Mouse (Mus musculus): Measurements from ENCODE around the gene Imp3. TPM values are rescaled to one million over a fixed set of nuclear protein-coding genes. Genes with fewer than 3 reads are reported as not detected.
"Not testable (repeated sequence)": the region's sequence is repeated elsewhere in the genome, so short reads cannot be mapped to it uniquely, and the experiment has no call there.

The Imp3 gene
- polyA plus RNA-seq, 1 experiment from 2014 or later = 65.1 TPM

DNA sequence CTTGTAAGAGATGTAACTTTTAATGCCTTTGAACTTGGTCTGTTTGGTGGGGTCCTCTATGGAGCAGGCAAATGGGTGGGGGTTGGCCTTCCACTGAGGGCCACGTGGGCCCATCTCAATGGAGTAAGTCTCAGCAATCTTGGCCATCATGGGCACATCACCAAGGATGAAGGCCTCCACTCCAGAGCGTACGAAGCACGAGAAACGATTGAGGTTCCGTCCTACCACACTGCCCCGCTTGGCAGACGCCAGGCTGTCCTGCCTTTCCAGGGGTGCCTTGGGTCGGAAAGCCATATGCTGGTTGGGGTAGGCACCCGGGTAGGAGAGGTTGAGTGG lies 11.3 kb upstream of the Imp3 start:
- Histone ChIP-seq H3K9me3 (no peaks in the 10 kb centered on the region), H3K4me1 (peaks cover 57% of the 10 kb centered on the region), H3K36me3 (peaks cover 26% of the 10 kb centered on the region), H3K27me3 (ENCODE audit: insufficient read depth, poor library complexity, severe bottlenecking) (no peaks in the 10 kb centered on the region), H3K27ac (no peak overlapping the region), H3K4me3 (peak overlapping the region; percentile 79)
- DNase-seq (ENCODE audit: low spot score) = no peak
- 87% methylated on average over 10 of the region's 10 CpGs for WGBS

DNA sequence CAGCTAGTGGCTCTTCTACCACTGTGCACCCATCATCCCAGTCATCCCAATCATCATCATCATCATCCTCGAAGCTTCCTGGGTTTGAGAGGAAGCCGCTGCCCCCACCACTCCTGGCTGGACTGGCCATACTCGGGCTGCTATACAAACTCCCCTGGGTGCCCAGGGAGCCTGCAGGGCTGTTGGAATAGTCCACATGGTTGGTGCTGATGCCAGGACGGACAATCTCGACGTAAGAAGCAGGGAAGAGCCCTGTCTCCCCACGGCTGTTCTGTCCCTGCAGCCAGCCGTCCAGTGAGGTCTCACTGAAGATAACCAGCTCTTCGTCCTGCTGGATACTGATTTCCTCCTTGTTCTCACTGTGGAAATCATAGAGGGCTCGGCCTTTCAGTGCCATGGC lies 10.9 kb upstream of the Imp3 start:
- whole genome bisulfite sequencing = 67% methylated on average over 10 of the region's 10 CpGs
- Histone ChIP-seq H3K27me3 (ENCODE audit: insufficient read depth, poor library complexity, severe bottlenecking) (no peaks in the 10 kb centered on the region), H3K27ac (peak overlapping the region; percentile 94), H3K4me1 (peaks cover 57% of the 10 kb centered on the region), H3K36me3 (peaks cover 22% of the 10 kb centered on the region), H3K4me3 (peak overlapping the region; percentile 79), H3K9me3 (no peaks in the 10 kb centered on the region)
- DNase-seq (ENCODE audit: low spot score) = no peak

DNA sequence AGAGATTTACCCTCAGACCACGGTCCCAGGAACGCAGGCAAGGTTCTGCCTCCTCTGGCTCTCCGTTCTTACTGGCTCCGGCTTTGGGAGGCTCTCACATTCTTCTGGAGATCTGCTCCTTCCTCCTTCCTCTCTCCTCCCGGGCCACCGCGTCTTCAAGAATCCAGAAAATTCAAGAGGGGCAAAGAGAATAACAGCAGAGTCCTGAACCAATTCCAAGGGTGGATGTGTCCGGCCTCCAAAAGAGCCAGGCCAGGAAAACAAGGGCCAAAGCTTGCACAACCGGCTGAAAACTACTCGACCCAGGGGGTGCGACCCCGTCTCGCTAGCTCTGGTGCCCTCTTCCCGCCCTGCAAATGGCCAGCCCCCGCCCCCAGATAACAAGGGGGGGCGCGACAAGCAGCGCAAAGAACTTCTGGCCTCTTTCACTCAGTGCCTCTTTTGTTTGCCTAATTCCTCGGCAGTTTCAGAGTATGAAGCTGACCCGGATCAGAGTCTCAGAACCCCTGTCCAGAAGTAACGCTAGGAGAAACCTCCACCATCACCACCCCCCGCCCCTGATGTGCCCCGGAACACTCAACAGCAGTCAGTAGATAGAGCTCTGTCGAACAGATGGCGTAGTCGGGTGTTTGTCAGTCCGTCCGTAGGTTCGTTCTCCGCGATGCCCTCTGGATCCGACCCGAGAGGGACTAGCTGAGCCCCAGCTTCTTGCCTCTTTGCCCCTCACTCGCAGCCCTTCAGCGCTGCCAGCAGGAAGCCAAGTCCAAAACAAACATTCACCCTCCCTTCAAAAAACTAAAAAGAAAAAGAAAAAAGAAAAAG lies 9.9 kb upstream of the Imp3 start:
- WGBS = 0% methylated on average over 35 of the region's 35 CpGs
- Histone ChIP-seq H3K4me1 (peaks cover 57% of the 10 kb centered on the region), H3K9me3 (no peaks in the 10 kb centered on the region), H3K27ac (peak overlapping the region; percentile 94), H3K4me3 (peak overlapping the region; percentile 79), H3K36me3 (peaks cover 12% of the 10 kb centered on the region), H3K27me3 (ENCODE audit: insufficient read depth, poor library complexity, severe bottlenecking) (no peaks in the 10 kb centered on the region)
- no peak for DNase-seq (ENCODE audit: low spot score)

DNA sequence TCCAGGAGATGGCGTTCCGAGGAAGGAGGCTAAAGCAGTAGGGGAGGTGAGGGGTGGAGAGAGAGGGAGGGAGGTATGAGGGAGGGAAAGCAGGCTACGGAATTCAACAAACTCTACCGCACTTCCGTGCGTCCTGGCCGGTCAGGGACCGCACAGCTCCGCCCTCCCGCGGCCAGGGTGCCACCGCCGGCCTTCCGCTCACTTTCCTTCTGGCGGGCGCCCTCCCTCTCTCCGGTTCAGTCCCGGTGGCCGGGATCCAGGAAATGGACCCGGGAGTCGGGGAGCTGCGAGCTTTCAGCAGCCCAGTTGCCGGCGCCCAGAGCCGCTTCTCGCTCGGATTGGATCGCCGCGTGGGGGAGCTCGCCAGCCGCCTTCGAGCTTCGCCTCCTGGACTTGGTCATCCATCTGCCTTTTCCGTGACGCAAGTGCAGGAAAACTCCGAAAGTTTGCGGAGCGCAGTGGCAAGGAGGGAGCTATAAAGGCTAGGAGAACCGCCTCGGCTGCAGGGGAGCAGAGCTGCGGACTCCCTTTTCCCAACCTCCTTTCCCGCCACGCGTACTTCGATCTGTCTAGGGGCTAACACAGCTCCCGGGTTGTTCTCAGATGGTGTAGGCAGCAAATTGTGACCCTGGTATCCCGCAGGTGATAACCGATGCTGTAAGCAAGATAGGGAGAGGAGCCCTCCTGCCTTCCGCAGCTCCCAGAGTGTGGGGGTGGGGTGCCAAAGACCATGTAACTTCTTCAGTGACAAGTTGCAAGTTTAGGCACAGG lies 9.0 kb upstream of the Imp3 start, which contains the start of gene Snx33:
Gene Snx33, minus strand, starts transcription at position 331 of the 771 bp plus-strand sequence.
- H3K4me1 ChIP-seq = peaks cover 51% of the 10 kb centered on the region
- peak; percentile 96 for DNase-seq (ENCODE audit: low spot score)
- H3K27ac ChIP-seq = peak within 1 kb of the TSS; percentile 94
- no peaks in the 10 kb centered on the region for H3K27me3 ChIP-seq (ENCODE audit: insufficient read depth, poor library complexity, severe bottlenecking)
- H3K9me3 ChIP-seq = no peaks in the 10 kb centered on the region
- peaks cover 7% of the 10 kb centered on the region; the same call in 1 of the 2 replicates for H3K36me3 ChIP-seq
- peak within 1 kb of the TSS; percentile 79 for H3K4me3 ChIP-seq
- under 1% methylated on average over 50 of the region's 50 CpGs for WGBS

DNA sequence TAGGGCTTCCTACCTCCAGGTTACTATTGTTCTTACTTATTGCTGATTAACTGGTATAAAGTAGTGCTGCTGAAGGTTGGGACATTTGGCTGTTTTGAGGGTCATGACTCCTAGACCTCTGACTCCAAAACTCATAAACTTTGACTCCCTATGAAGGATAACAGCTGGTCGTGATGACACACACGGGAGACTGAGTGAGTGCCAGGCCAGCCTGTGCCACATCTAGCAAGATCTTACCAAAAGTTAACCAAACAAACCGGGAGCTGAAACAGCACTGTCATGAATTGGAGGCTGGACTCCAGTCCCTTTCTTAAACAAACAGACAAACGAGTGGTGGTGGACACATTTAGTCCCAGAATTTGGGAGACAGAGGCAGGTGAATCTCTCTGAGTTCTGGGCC lies 7.8 kb upstream of the Imp3 start:
- Histone ChIP-seq H3K27me3 (ENCODE audit: insufficient read depth, poor library complexity, severe bottlenecking) (no peaks in the 10 kb centered on the region), H3K4me3 (no peak overlapping the region), H3K9me3 (no peaks in the 10 kb centered on the region), H3K36me3 (peaks cover 7% of the 10 kb centered on the region; the same call in 1 of the 2 replicates), H3K27ac (no peak overlapping the region), H3K4me1 (peaks cover 39% of the 10 kb centered on the region)
- 60% methylated on average over 4 of the region's 4 CpGs for WGBS
- DNase-seq (ENCODE audit: low spot score) = no peak

DNA sequence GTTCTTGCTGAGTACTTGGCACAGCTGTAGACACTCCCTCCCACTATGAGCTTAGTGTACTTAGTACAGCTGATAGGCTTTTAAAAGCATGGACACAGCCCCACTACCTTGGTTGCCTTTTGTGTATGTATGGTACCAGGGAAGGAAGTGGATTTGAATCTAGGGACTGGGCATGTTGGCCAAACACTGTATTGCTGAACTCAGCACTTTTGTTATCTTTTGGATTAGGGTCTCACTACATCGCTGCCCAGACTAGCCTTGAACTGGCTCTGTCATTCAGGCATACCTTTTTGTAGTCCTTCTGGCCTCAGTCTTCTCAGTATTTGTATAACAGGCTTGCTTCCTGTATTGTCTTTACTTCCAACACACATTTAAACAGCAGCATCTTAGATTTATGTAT lies 6.7 kb upstream of the Imp3 start:
- no peaks in the 10 kb centered on the region for H3K9me3 ChIP-seq
- H3K36me3 ChIP-seq = peaks cover 6% of the 10 kb centered on the region; the same call in 1 of the 2 replicates
- H3K27me3 ChIP-seq (ENCODE audit: insufficient read depth, poor library complexity, severe bottlenecking) = no peaks in the 10 kb centered on the region
- no peak for DNase-seq (ENCODE audit: low spot score)
- WGBS = 46% methylated on average over 1 of the region's 1 CpGs
- H3K27ac ChIP-seq = no peak overlapping the region
- peaks cover 28% of the 10 kb centered on the region for H3K4me1 ChIP-seq
- H3K4me3 ChIP-seq = no peak overlapping the region

DNA sequence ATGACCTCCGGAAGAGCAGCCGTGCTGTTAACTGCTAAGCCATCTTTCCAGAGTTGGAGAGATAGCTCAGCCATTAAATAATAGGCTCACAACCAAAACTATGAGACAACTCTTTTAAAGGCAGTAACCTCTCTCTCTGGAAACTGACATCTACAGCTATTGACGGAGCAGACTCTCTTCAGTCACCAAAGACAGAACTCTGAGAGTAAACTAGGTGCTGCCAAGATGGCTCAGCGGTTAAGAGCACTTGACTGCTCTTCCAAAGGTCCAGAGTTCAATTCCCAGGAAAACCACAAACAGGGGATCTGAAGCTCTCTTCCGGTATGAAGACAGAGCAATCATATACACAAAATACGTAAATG lies 433 bp upstream of the Imp3 start:
- Histone ChIP-seq H3K4me1 (0 out of 2 replicates have a peak, but pooled peaks cover 7% of the 10 kb centered on the region), H3K9me3 (no peaks in the 10 kb centered on the region), H3K36me3 (0 out of 2 replicates have a peak, but pooled peaks cover 3% of the 10 kb centered on the region), H3K27ac (peak overlapping the region; percentile 5; the same call in 1 of the 2 replicates), H3K27me3 (ENCODE audit: insufficient read depth, poor library complexity, severe bottlenecking) (no peaks in the 10 kb centered on the region), H3K4me3 (peak overlapping the region; percentile 87)
- 21% methylated on average over 6 of the region's 6 CpGs for WGBS
- DNase-seq (ENCODE audit: low spot score) = no peak

DNA sequence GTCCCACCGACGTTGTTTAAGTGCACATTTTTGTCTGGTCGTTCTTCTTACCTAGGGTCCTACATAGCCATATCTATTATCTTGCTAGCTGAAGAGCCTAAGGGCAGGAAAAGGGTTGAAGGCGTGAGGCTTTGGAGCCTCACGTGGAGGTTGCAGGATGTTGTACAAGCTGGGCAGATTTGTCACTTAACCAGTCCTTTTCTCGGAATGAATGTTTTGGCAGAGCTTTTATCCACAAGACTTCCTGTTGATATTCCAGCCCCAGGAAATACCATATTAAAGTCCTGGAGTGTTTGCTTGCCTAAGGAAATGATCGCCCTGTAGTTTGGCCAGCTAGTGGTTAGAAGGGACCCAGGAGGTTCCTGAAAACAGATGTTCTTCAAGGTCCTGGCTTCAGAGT lies 1.1 kb downstream of the Imp3 start:
- no peaks in the 10 kb centered on the region for H3K27me3 ChIP-seq (ENCODE audit: insufficient read depth, poor library complexity, severe bottlenecking)
- 1% methylated on average over 7 of the region's 7 CpGs for WGBS
- peak overlapping the region; percentile 87 for H3K4me3 ChIP-seq
- H3K9me3 ChIP-seq = no peaks in the 10 kb centered on the region
- DNase-seq (ENCODE audit: low spot score) = no peak
- H3K27ac ChIP-seq = no peak overlapping the region; the same call in 1 of the 2 replicates
- H3K4me1 ChIP-seq = 0 out of 2 replicates have a peak, but pooled peaks cover 7% of the 10 kb centered on the region
- H3K36me3 ChIP-seq = 0 out of 2 replicates have a peak, but pooled peaks cover 3% of the 10 kb centered on the region

DNA sequence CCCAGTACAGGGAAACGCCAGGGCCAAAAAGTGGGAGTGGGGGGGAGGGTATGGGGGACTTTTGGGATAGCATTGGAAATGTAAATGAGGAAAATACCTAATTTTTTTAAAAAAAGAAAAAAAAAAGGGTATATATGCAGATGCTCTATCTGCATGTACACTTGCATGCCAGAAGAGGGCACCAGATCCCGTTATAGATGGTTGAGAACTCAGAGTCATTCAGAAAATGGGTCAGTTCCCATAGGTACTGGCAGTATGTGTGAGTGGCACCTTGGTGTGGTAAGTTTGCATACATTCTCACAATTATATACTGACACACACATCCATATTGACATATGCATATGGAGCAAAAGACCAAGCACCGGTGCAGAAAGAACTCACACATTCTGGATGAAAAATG lies 10.2 kb downstream of the Imp3 start:
- H3K9me3 ChIP-seq; H3K4me3 ChIP-seq; H3K27ac ChIP-seq; H3K4me1 ChIP-seq; DNase-seq (ENCODE audit: low spot score); H3K27me3 ChIP-seq (ENCODE audit: insufficient read depth, poor library complexity, severe bottlenecking); H3K36me3 ChIP-seq: not testable (repeated sequence)
- 24% methylated on average over 3 of the region's 3 CpGs for WGBS

DNA sequence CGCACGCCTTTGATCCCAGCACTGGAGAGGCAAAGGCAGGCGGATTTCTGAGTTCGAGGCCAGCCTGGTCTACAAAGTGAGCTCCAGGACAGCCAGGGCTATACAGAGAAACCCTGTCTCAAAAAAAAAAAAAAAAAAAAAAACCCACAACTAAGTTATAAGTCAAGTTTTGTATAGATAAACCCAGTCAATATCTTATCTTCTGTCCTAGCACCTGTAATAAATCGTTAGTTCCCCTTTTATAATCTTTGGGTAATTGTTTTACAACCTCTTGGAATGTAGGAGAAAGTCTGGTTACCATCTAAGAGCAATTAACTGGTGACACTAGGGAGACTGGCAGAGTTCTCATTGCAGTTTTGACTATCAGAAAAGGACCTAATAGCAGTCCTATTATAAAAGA lies 11.4 kb downstream of the Imp3 start:
- H3K36me3 ChIP-seq; H3K27ac ChIP-seq; DNase-seq (ENCODE audit: low spot score); H3K27me3 ChIP-seq (ENCODE audit: insufficient read depth, poor library complexity, severe bottlenecking); H3K4me3 ChIP-seq; H3K4me1 ChIP-seq; H3K9me3 ChIP-seq: not testable (repeated sequence)
- WGBS = 82% methylated on average over 5 of the region's 5 CpGs

DNA sequence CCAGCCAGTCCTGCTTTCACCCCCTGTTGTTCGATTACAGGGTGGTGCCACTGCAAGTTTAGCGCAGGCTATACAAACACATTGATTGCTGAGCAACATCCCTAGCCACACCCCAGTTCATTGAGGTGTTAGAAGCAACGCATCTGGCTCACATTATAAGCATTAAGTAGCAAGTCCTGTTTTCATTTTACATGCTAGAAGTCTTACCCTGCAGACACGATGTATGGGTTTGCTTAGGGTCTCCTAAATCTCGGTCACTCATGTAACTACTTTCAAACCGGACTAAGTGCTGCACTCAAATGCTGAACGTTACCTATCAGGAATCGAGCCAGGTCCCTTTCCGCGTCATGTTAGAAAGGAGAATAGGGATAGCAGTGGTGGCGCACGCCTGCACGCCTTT lies 12.5 kb downstream of the Imp3 start:
- H3K27ac ChIP-seq = peak overlapping the region; percentile 90
- no peaks in the 10 kb centered on the region for H3K27me3 ChIP-seq (ENCODE audit: insufficient read depth, poor library complexity, severe bottlenecking)
- DNase-seq (ENCODE audit: low spot score) = no peak
- peaks cover 7% of the 10 kb centered on the region for H3K4me1 ChIP-seq
- H3K4me3 ChIP-seq = peak overlapping the region; percentile 72
- no peaks in the 10 kb centered on the region for H3K36me3 ChIP-seq
- H3K9me3 ChIP-seq = no peaks in the 10 kb centered on the region
- WGBS = 27% methylated on average over 13 of the region's 13 CpGs

DNA sequence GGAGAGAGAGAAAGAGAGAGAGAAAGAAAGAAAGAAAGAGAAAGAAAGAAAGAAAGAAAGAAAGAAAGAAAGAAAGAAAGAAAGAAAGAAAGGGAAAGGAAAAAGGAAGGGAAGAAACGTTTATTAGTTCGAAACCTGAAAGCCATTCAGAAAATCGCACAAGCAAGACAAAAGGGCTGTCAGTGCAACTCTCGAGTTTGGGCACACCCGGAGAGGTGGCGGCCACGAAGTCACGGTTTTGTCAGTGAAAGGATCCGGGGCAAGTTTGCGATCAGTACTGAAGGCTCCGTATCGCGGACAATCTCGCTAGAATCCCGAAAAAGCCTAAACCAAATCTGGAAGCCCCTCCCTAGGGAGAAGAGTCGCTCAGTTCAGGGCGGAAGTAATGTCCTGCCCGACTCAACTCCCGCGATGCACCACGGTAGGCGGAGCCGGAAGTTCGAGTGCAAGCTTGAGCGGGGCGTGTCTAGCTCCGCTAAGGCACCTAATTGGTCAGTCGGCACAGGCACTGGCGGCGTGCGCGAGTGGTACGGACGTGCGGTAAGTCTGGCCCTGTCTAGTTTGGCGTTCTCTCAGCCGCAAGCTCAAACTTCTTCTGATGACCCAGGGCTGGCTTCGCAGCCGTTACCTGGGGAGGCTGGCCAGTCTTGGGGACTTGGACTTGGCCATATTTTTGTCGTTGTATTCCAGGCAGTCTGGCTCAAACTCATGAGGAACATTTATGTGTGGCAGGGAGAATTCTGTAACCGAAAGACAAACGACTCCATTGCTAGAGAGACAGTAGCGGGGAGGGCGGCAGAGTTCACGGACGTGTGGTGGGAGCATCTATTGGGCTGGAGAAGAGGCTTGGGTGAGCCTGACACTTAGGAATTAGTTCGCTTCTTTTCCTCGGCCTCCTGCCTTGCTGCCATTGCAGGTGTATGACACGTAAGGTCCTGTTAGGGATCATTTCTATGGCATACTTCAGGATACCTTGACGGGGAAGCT lies 13.4 kb downstream of the Imp3 start, which contains the start of gene Snupn:
Gene Snupn, plus strand, starts transcription at position 465 of the 987 bp plus-strand sequence.
- peak; percentile 99 for DNase-seq (ENCODE audit: low spot score)
- H3K4me1 ChIP-seq = peaks cover 7% of the 10 kb centered on the region
- no peaks in the 10 kb centered on the region for H3K27me3 ChIP-seq (ENCODE audit: insufficient read depth, poor library complexity, severe bottlenecking)
- H3K4me3 ChIP-seq = peak within 1 kb of the TSS; percentile 72
- H3K27ac ChIP-seq = peak within 1 kb of the TSS; percentile 90
- WGBS = 1% methylated on average over 50 of the region's 50 CpGs
- H3K9me3 ChIP-seq = no peaks in the 10 kb centered on the region
- peaks cover 3% of the 10 kb centered on the region for H3K36me3 ChIP-seq
